Mouse (Mus musculus): ENCODE measurements at regions not wholly inside any gene's neighbourhood (a gene's known extent, or its start where the extent isn't known, plus 50 kb on each side); places are given as distances from the start of the nearest gene placed in this dataset.

- TF ChIP-seq EP300 (optimal IDR thresholded peaks at IDR 0.05) = no peak
- no peak for TF ChIP-seq CTCF (IDR thresholded peaks at IDR 0.05; ENCODE audit: low read depth)
Observed at GRCm38 (mm10) chr5:50795310-50795709, 736.5 kb upstream of the Adgra3 start.

Measured in stomach, postnatal 0 days (tissue).